Mouse (Mus musculus) ES-Bruce4 (cell line): ENCODE results near the gene Cntn5. TPM values are rescaled to one million over a fixed set of nuclear protein-coding genes. Genes with fewer than 3 reads are reported as not detected.

Experiments used
- H3K27ac ChIP-seq: 2 replicates; pipeline ENCODE4 v1.5.1; 2012; ENCODE audit warnings: low read length, inconsistent platforms; ENCODE audit not compliant: insufficient read depth
- H3K27me3 ChIP-seq: 2 replicates; pipeline ENCODE4 v1.6.1; 2012; ENCODE audit warnings: mild to moderate bottlenecking, low read length, inconsistent platforms; ENCODE audit not compliant: control insufficient read depth, poor library complexity, insufficient read depth, severe bottlenecking
- H3K36me3 ChIP-seq: 2 replicates; pipeline ENCODE4 v1.6.1; 2012; ENCODE audit warnings: inconsistent platforms, mild to moderate bottlenecking, low read length, moderate library complexity; ENCODE audit not compliant: control insufficient read depth, poor library complexity, insufficient read depth, severe bottlenecking
- H3K4me1 ChIP-seq: one replicate; pipeline ENCODE4 v1.8.1; 2011; ENCODE audit warnings: low read length; ENCODE audit not compliant: control insufficient read depth, insufficient read depth
- H3K4me3 ChIP-seq: 2 replicates; pipeline ENCODE4 v1.5.1; 2011; ENCODE audit warnings: low read depth, mild to moderate bottlenecking, low read length
- H3K9ac ChIP-seq: 2 replicates; pipeline ENCODE4 v1.6.1; 2012; ENCODE audit warnings: low read depth, mild to moderate bottlenecking, inconsistent platforms; ENCODE audit not compliant: poor library complexity, severe bottlenecking
- H3K9me3 ChIP-seq: replicated peaks from 2 replicates; pipeline ENCODE4 v1.6.1; 2012; ENCODE audit warnings: mild to moderate bottlenecking, low read length, inconsistent platforms; ENCODE audit not compliant: control insufficient read depth, poor library complexity, insufficient read depth, severe bottlenecking
- CTCF ChIP-seq: IDR thresholded peaks from one replicate; pipeline ENCODE4 v1.8.1; 2011; ENCODE audit warnings: low read depth, low read length
- EP300 ChIP-seq: IDR thresholded peaks from 2 replicates; pipeline ENCODE4 v1.6.1; 2011; ENCODE audit warnings: low read depth, low read length; ENCODE audit not compliant: insufficient read depth
- POLR2A ChIP-seq: IDR thresholded peaks from one replicate; pipeline ENCODE4 v1.8.1; 2011; ENCODE audit warnings: low read length; ENCODE audit not compliant: insufficient read depth
- polyA plus RNA-seq: library from polyadenylated mRNA; stranded (reverse); fragments of >200 nt; gene quantifications from 2 replicates; pipeline ENCODE4 v1.2.4, GENCODE M21; 2011; ENCODE audit warnings: low read depth; ENCODE audit not compliant: missing spikeins, insufficient read depth, insufficient read length

Cntn5 gene
- polyA plus RNA-seq, 1 experiment, result not detected

- no peaks in the 10 kb centered on the region for H3K9me3 ChIP-seq
- H3K4me1 ChIP-seq, result no peaks in the 10 kb centered on the region
- H3K9ac ChIP-seq, result no peak overlapping the region
- no peaks in the 10 kb centered on the region for H3K27me3 ChIP-seq
- H3K27ac ChIP-seq, result no peak overlapping the region
- no peak overlapping the region for H3K4me3 ChIP-seq
- TF ChIP-seq POLR2A (no peak), CTCF (no peak), EP300 (no peak)
- H3K36me3 ChIP-seq, result no peaks in the 10 kb centered on the region
These were observed 579.7 kb downstream of the Cntn5 start for GRCm38 (mm10) chr9:10324697-10325368.

- Histone ChIP-seq H3K4me1 (no peaks in the 10 kb centered on the region), H3K27me3 (no peaks in the 10 kb centered on the region), H3K4me3 (no peak overlapping the region), H3K36me3 (no peaks in the 10 kb centered on the region), H3K27ac (no peak overlapping the region), H3K9me3 (no peaks in the 10 kb centered on the region), H3K9ac (no peak overlapping the region)
- TF ChIP-seq POLR2A (no peak), EP300 (no peak), CTCF (no peak)
These were observed 635.2 kb downstream of the Cntn5 start for GRCm38 (mm10) chr9:10269342-10269741.

GRCm38 (mm10) chr9:10268836-10269235, 635.7 kb downstream of the Cntn5 start:
- Histone ChIP-seq H3K4me1 (no peaks in the 10 kb centered on the region), H3K27me3 (no peaks in the 10 kb centered on the region), H3K9me3 (no peaks in the 10 kb centered on the region), H3K4me3 (no peak overlapping the region), H3K27ac (no peak overlapping the region), H3K36me3 (no peaks in the 10 kb centered on the region), H3K9ac (no peak overlapping the region)
- no peak for TF ChIP-seq CTCF
- no peak for TF ChIP-seq EP300
- no peak for TF ChIP-seq POLR2A

GRCm38 (mm10) chr9:10265616-10266015, 639.0 kb downstream of the Cntn5 start:
- Histone ChIP-seq H3K27ac (no peak overlapping the region), H3K27me3 (no peaks in the 10 kb centered on the region), H3K4me3 (no peak overlapping the region), H3K4me1 (no peaks in the 10 kb centered on the region), H3K36me3 (no peaks in the 10 kb centered on the region), H3K9ac (no peak overlapping the region), H3K9me3 (no peaks in the 10 kb centered on the region)
- no peak for TF ChIP-seq POLR2A
- TF ChIP-seq CTCF, result no peak
- TF ChIP-seq EP300, result no peak

- no peaks in the 10 kb centered on the region for H3K9me3 ChIP-seq
- no peaks in the 10 kb centered on the region for H3K27me3 ChIP-seq
- no peaks in the 10 kb centered on the region for H3K4me1 ChIP-seq
- no peak for TF ChIP-seq POLR2A
- TF ChIP-seq CTCF, result no peak
- TF ChIP-seq EP300, result no peak
- no peaks in the 10 kb centered on the region for H3K36me3 ChIP-seq
- no peak overlapping the region for H3K9ac ChIP-seq
- H3K4me3 ChIP-seq, result no peak overlapping the region
- H3K27ac ChIP-seq, result no peak overlapping the region
These were observed 671.2 kb downstream of the Cntn5 start for GRCm38 (mm10) chr9:10233364-10233763.

GRCm38 (mm10) chr9:10232066-10232465, 672.5 kb downstream of the Cntn5 start:
- no peaks in the 10 kb centered on the region for H3K9me3 ChIP-seq
- H3K9ac ChIP-seq, result no peak overlapping the region
- H3K27ac ChIP-seq, result no peak overlapping the region
- no peaks in the 10 kb centered on the region for H3K27me3 ChIP-seq
- TF ChIP-seq CTCF (no peak), EP300 (no peak), POLR2A (no peak)
- no peaks in the 10 kb centered on the region for H3K36me3 ChIP-seq
- no peaks in the 10 kb centered on the region for H3K4me1 ChIP-seq
- no peak overlapping the region for H3K4me3 ChIP-seq
